Mouse (Mus musculus) frontal cortex, adult 2 months (tissue): ENCODE measurements around the gene Inca1. TPM values are rescaled to one million over a fixed set of nuclear protein-coding genes. Genes with fewer than 3 reads are reported as not detected.

Experiments used
- DNase-seq, 2 experiments: peaks; one replicate each; pipeline ENCODE4 v3.0.0; 2022; ENCODE audit warnings: low spot score in 1 of 2; ENCODE audit errors: extremely low spot score in 1 of 2
- polyA plus RNA-seq: library from polyadenylated mRNA; depleted of rRNA; stranded (reverse); fragments of >200 nt; gene quantifications from 2 replicates; pipeline ENCODE4 v1.2.3, GENCODE M21; 2012

The Inca1 gene
- polyA plus RNA-seq, 1 experiment = 3.5 TPM

- peak in 1 of 2 experiments; percentile 42 for DNase-seq
Observed at GRCm38 (mm10) chr11:70701984-70702733, 2.2 kb upstream of the Inca1 start.

GRCm38 (mm10) chr11:70701221-70701955 lies 1.4 kb upstream of the Inca1 start:
- DNase-seq = no peak

GRCm38 (mm10) chr11:70700613-70701012 lies 658 bp upstream of the Inca1 start:
- DNase-seq = peak in 1 of 2 experiments; percentile 52

- DNase-seq = no peak
Observed at GRCm38 (mm10) chr11:70699051-70699450, 904 bp downstream of the Inca1 start.

- no peak for DNase-seq
Observed at GRCm38 (mm10) chr11:70697376-70697775, 2.6 kb downstream of the Inca1 start.

GRCm38 (mm10) chr11:70693504-70693903 lies 6.5 kb downstream of the Inca1 start:
- no peak for DNase-seq

- DNase-seq = no peak
Observed at GRCm38 (mm10) chr11:70689578-70689977, 10.4 kb downstream of the Inca1 start.

GRCm38 (mm10) chr11:70688372-70688771 lies 11.6 kb downstream of the Inca1 start:
- DNase-seq = no peak

GRCm38 (mm10) chr11:70687601-70688199 lies 12.3 kb downstream of the Inca1 start, which contains the start of gene Camta2:
Gene Camta2, minus strand, starts transcription at chr11:70688105.
- DNase-seq = peak; percentile 68 to 85

GRCm38 (mm10) chr11:70686901-70687566 lies 12.9 kb downstream of the Inca1 start:
- DNase-seq = peak in 1 of 2 experiments; percentile 77

- DNase-seq = no peak
Observed at GRCm38 (mm10) chr11:70683640-70684039, 16.3 kb downstream of the Inca1 start.

GRCm38 (mm10) chr11:70681897-70682581 lies 17.9 kb downstream of the Inca1 start:
- DNase-seq = peak in 1 of 2 experiments; percentile 64

- no peak for DNase-seq
Observed at GRCm38 (mm10) chr11:70681170-70681569, 18.8 kb downstream of the Inca1 start.

- DNase-seq = no peak
Observed at GRCm38 (mm10) chr11:70679894-70680293, 20.1 kb downstream of the Inca1 start.

GRCm38 (mm10) chr11:70679361-70679760 lies 20.6 kb downstream of the Inca1 start:
- no peak for DNase-seq

- DNase-seq = no peak
Observed at GRCm38 (mm10) chr11:70678576-70678975, 21.4 kb downstream of the Inca1 start.

GRCm38 (mm10) chr11:70678092-70678491 lies 21.9 kb downstream of the Inca1 start:
- DNase-seq = no peak

- no peak for DNase-seq
Observed at GRCm38 (mm10) chr11:70674501-70674900, 25.5 kb downstream of the Inca1 start.

GRCm38 (mm10) chr11:70674014-70674413 lies 25.9 kb downstream of the Inca1 start:
- no peak for DNase-seq

- DNase-seq = no peak
Observed at GRCm38 (mm10) chr11:70671333-70672047, 28.5 kb downstream of the Inca1 start.
